Mouse (Mus musculus): ENCODE data around the gene Gm10518. TPM values are rescaled to one million over a fixed set of nuclear protein-coding genes. Genes with fewer than 3 reads are reported as not detected.

Gene Gm10518
- polyA plus RNA-seq, 1 experiment from 2014 or later = 0.13 TPM

GRCm38 (mm10) chr1:179842568-179842967 is 39.4 kb downstream of the Gm10518 start:
- no peak overlapping the region for H3K4me2 ChIP-seq (replicated peaks)
- no peaks in the 10 kb centered on the region for H3K9me3 ChIP-seq
- no peak overlapping the region for H3K4me3 ChIP-seq
- 80% methylated on average over 7 of the region's 7 CpGs for WGBS
- no peak overlapping the region for H3K27ac ChIP-seq
- no peaks in the 10 kb centered on the region for H3K36me3 ChIP-seq
- H3K9ac ChIP-seq = no peak overlapping the region
- H3K27me3 ChIP-seq = no peaks in the 10 kb centered on the region
- ATAC-seq (ENCODE audit: low FRiP score, low read depth) = no peak
- H3K4me1 ChIP-seq = no peaks in the 10 kb centered on the region

GRCm38 (mm10) chr1:179843981-179844380 is 40.8 kb downstream of the Gm10518 start:
- H3K9me3 ChIP-seq = no peaks in the 10 kb centered on the region
- no peak overlapping the region for H3K4me3 ChIP-seq
- ATAC-seq (ENCODE audit: low FRiP score, low read depth) = no peak
- H3K36me3 ChIP-seq = no peaks in the 10 kb centered on the region
- H3K27ac ChIP-seq = no peak overlapping the region
- no peak overlapping the region for H3K9ac ChIP-seq
- peaks cover 6% of the 10 kb centered on the region; the same call in 1 of the 2 replicates for H3K4me1 ChIP-seq
- H3K4me2 ChIP-seq (replicated peaks) = no peak overlapping the region
- WGBS = 45% methylated on average over 3 of the region's 3 CpGs
- no peaks in the 10 kb centered on the region for H3K27me3 ChIP-seq

- Histone ChIP-seq H3K4me1 (peaks cover 6% of the 10 kb centered on the region; the same call in 1 of the 2 replicates), H3K4me3 (no peak overlapping the region), H3K27me3 (no peaks in the 10 kb centered on the region), H3K27ac (no peak overlapping the region), H3K36me3 (no peaks in the 10 kb centered on the region), H3K4me2 (replicated peaks) (no peak overlapping the region), H3K9me3 (no peaks in the 10 kb centered on the region), H3K9ac (no peak overlapping the region)
- ATAC-seq (ENCODE audit: low FRiP score, low read depth) = peak; percentile 57
- WGBS = 19% methylated on average over 5 of the region's 5 CpGs
Measured at GRCm38 (mm10) chr1:179844894-179845293, 41.7 kb downstream of the Gm10518 start.

- ATAC-seq (ENCODE audit: low FRiP score, low read depth) = no peak
- H3K9ac ChIP-seq = no peak overlapping the region
- H3K4me1 ChIP-seq = peaks cover 6% of the 10 kb centered on the region; the same call in 1 of the 2 replicates
- H3K27ac ChIP-seq = no peak overlapping the region
- no peak overlapping the region for H3K4me3 ChIP-seq
- no peaks in the 10 kb centered on the region for H3K9me3 ChIP-seq
- H3K4me2 ChIP-seq (replicated peaks) = no peak overlapping the region
- WGBS = 85% methylated on average over 16 of the region's 16 CpGs
- no peaks in the 10 kb centered on the region for H3K27me3 ChIP-seq
- H3K36me3 ChIP-seq = no peaks in the 10 kb centered on the region
Measured at GRCm38 (mm10) chr1:179845832-179846499, 42.8 kb downstream of the Gm10518 start.

GRCm38 (mm10) chr1:179847173-179847572 is 44.0 kb downstream of the Gm10518 start:
- Histone ChIP-seq H3K36me3 (no peaks in the 10 kb centered on the region), H3K27ac (no peak overlapping the region), H3K27me3 (no peaks in the 10 kb centered on the region), H3K9me3 (no peaks in the 10 kb centered on the region), H3K4me2 (replicated peaks) (peak overlapping the region; percentile 67), H3K9ac (no peak overlapping the region), H3K4me3 (no peak overlapping the region), H3K4me1 (peaks cover 6% of the 10 kb centered on the region; the same call in 1 of the 2 replicates)
- 56% methylated on average over 7 of the region's 7 CpGs for WGBS
- ATAC-seq (ENCODE audit: low FRiP score, low read depth) = no peak

- Histone ChIP-seq H3K9ac (peak overlapping the region; percentile 65), H3K9me3 (no peaks in the 10 kb centered on the region), H3K36me3 (no peaks in the 10 kb centered on the region), H3K27ac (peak overlapping the region; percentile 73; the same call in 1 of the 2 replicates), H3K27me3 (no peaks in the 10 kb centered on the region), H3K4me3 (peak overlapping the region; percentile 44), H3K4me1 (peaks cover 6% of the 10 kb centered on the region; the same call in 1 of the 2 replicates), H3K4me2 (replicated peaks) (peak overlapping the region; percentile 67)
- WGBS = 2% methylated on average over 20 of the region's 20 CpGs
- peak; percentile 77 for ATAC-seq (ENCODE audit: low FRiP score, low read depth)
Measured at GRCm38 (mm10) chr1:179847759-179848389, 44.7 kb downstream of the Gm10518 start.

DNA sequence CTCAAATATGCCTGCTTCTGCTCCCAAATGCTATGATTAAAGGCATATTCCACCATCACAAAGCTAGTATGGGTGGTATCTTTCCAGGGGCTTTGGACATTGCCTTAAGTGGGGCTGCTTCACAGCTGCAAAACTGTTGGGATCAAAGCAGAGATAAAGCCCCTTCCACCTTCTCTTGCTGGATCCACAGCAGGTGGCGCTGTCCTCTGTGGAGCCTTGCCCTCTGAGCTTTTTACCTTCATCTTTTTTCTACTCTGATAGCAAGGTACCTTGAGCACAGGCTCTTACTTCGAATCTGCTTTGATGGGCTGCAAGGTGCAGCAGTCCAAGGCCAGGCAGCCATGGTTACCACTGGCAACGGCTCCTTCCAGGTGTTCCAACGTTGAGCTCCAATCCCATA is 50.2 kb downstream of the Gm10518 start:
- Histone ChIP-seq H3K27ac (peak overlapping the region; percentile 79; the same call in 1 of the 2 replicates), H3K27me3 (no peaks in the 10 kb centered on the region), H3K9ac (no peak overlapping the region), H3K9me3 (no peaks in the 10 kb centered on the region), H3K4me2 (replicated peaks) (no peak overlapping the region), H3K36me3 (no peaks in the 10 kb centered on the region), H3K4me3 (no peak overlapping the region), H3K4me1 (peaks cover 18% of the 10 kb centered on the region)
- WGBS = 28% methylated on average over 4 of the region's 4 CpGs
- peak; percentile 40; the same call in 1 of the 2 replicates for ATAC-seq (ENCODE audit: low FRiP score, low read depth)

Other genes starting within 250 kb of the Gm10518 start
- gene Sccpdh, start 135.2 kb upstream of the Gm10518 start, polyA plus RNA-seq (2015; fragmentation: Nextera tagmentation; extraction: Ambion mirVana) = 86.9 and 88.0 TPM in 2 replicates
- gene Kif28, start 58.1 kb upstream of the Gm10518 start, polyA plus RNA-seq (2015; fragmentation: Nextera tagmentation; extraction: Ambion mirVana) = not detected in 2 replicates
- 25.8 and 27.5 TPM in 2 replicates for gene Ahctf1, start 304 bp downstream of the Gm10518 start, polyA plus RNA-seq (2015; fragmentation: Nextera tagmentation; extraction: Ambion mirVana)
- gene Cdc42bpa, start 157.1 kb downstream of the Gm10518 start, polyA plus RNA-seq (2015; fragmentation: Nextera tagmentation; extraction: Ambion mirVana) = 20.4 and 22.3 TPM in 2 replicates